32 mouse cellular contexts compared by ENCODE assay signal in genomic region chr12:55537742-55538141, GRCm38 (mm10). TPM values are rescaled to one million over a fixed set of nuclear protein-coding genes. Genes with fewer than 3 reads are reported as not detected.
DNase-seq lines count a peak whose midpoint lies in the region; ATAC-seq lines count a peak whose summit lies in the region.
"Had no signal": no experiment of that assay in that cellular context is flagged by ENCODE, and none has a peak within 500 bp of the region (broad histone marks: within the 10 kb centered on the region; RNA-seq: fewer than 3 reads in every experiment).

No protein-coding gene starts in this region.

- no peaks in the 10 kb centered on the region for H3K36me3 ChIP-seq in hindbrain, embryonic 12.5 days
- no peaks in the 10 kb centered on the region for H3K36me3 ChIP-seq in hindbrain, embryonic 13.5 days
- H3K36me3 ChIP-seq in neural tube, embryonic 13.5 days = no peaks in the 10 kb centered on the region
- no peaks in the 10 kb centered on the region for H3K36me3 ChIP-seq in neural tube, embryonic 15.5 days
- no peaks in the 10 kb centered on the region for H3K36me3 ChIP-seq in forebrain, embryonic 16.5 days (ENCODE audit: control insufficient read depth, insufficient read depth)
- H3K36me3 ChIP-seq: embryonic facial prominence, embryonic 13.5 days; limb, embryonic 10.5 days; limb, embryonic 15.5 days; liver, embryonic 13.5 days had no signal

- peak; percentile 24; the same call in 1 of the 2 replicates for ATAC-seq in hindbrain, embryonic 12.5 days (ENCODE audit: low FRiP score)
- no peak; the same call in 1 of the 2 replicates for ATAC-seq in hindbrain, embryonic 13.5 days (ENCODE audit: low FRiP score)
- peak; percentile 45; the same call in 1 of the 2 replicates for ATAC-seq in neural tube, embryonic 13.5 days (ENCODE audit: low read depth)
- ATAC-seq in neural tube, embryonic 15.5 days (ENCODE audit: low FRiP score) = no peak
- ATAC-seq in forebrain, embryonic 16.5 days = peak; percentile 25; the same call in 1 of the 2 replicates
- ATAC-seq: intestine, embryonic 16.5 days; lung, postnatal 0 days had no signal

- no peak overlapping the region for H3K27ac ChIP-seq in hindbrain, embryonic 12.5 days
- H3K27ac ChIP-seq in hindbrain, embryonic 13.5 days = no peak overlapping the region
- no peak overlapping the region for H3K27ac ChIP-seq in neural tube, embryonic 13.5 days (replicated peaks)
- no peak overlapping the region for H3K27ac ChIP-seq in neural tube, embryonic 15.5 days (replicated peaks)
- H3K27ac ChIP-seq in forebrain, embryonic 16.5 days (ENCODE audit: low read length) = no peak overlapping the region
- H3K27ac ChIP-seq: embryonic facial prominence, embryonic 13.5 days; limb, embryonic 10.5 days; limb, embryonic 15.5 days; liver, embryonic 13.5 days; stomach, postnatal 0 days had no signal

- H3K4me1 ChIP-seq in hindbrain, embryonic 12.5 days = peaks cover 6% of the 10 kb centered on the region; the same call in 1 of the 2 replicates
- peaks cover 13% of the 10 kb centered on the region for H3K4me1 ChIP-seq in hindbrain, embryonic 13.5 days (replicated peaks)
- peaks cover 27% of the 10 kb centered on the region for H3K4me1 ChIP-seq in neural tube, embryonic 13.5 days (replicated peaks)
- H3K4me1 ChIP-seq in neural tube, embryonic 15.5 days = peaks cover 15% of the 10 kb centered on the region
- H3K4me1 ChIP-seq in forebrain, embryonic 16.5 days (replicated peaks; ENCODE audit: control insufficient read depth, insufficient read depth, low read length) = peaks cover 16% of the 10 kb centered on the region
- H3K4me1 ChIP-seq: embryonic facial prominence, embryonic 13.5 days; limb, embryonic 10.5 days; limb, embryonic 15.5 days; liver, embryonic 13.5 days had no signal

- DNase-seq in T-cell, adult 2 months (ENCODE audit: low spot score) = no peak
- DNase-seq in Muller cell, postnatal 12 days (ENCODE audit: inconsistent ontology term) = no peak
- DNase-seq: adrenal gland, postnatal 14 days; B cell, adult 2 months; cerebellum, adult 11-12 months; cerebellum, adult 9-11 months; embryo, embryonic 11 days; gastrocnemius, postnatal 14 days; heart, postnatal 14 days; kidney, adult 8-10 months; kidney, postnatal 10 days; liver, embryonic 13.5 days; lung, adult 18-20 months; lung, postnatal 4 days; right cerebral cortex, postnatal 4 days; thymus, adult 18-20 months; thymus, postnatal 25 days had no signal

- H3K4me2 ChIP-seq in hindbrain, embryonic 12.5 days (replicated peaks) = no peak overlapping the region
- H3K4me2 ChIP-seq in hindbrain, embryonic 13.5 days = no peak overlapping the region
- no peak overlapping the region for H3K4me2 ChIP-seq in neural tube, embryonic 13.5 days
- H3K4me2 ChIP-seq in neural tube, embryonic 15.5 days = no peak overlapping the region
- no peak overlapping the region for H3K4me2 ChIP-seq in forebrain, embryonic 16.5 days (ENCODE audit: low read length)
- H3K4me2 ChIP-seq: embryonic facial prominence, embryonic 13.5 days; limb, embryonic 15.5 days; liver, embryonic 13.5 days had no signal

- 45% methylated on average over 7 of the region's 7 CpGs for WGBS in hindbrain, embryonic 12.5 days
- 30% methylated on average over 7 of the region's 7 CpGs for WGBS in hindbrain, embryonic 13.5 days
- 18% methylated on average over 7 of the region's 7 CpGs for WGBS in neural tube, embryonic 13.5 days
- WGBS in neural tube, embryonic 15.5 days = 20% methylated on average over 7 of the region's 7 CpGs
- 10% methylated on average over 7 of the region's 7 CpGs for WGBS in forebrain, embryonic 16.5 days

- no peak overlapping the region for H3K4me3 ChIP-seq in hindbrain, embryonic 12.5 days
- H3K4me3 ChIP-seq in hindbrain, embryonic 13.5 days = no peak overlapping the region
- H3K4me3 ChIP-seq in neural tube, embryonic 13.5 days = no peak overlapping the region
- no peak overlapping the region for H3K4me3 ChIP-seq in neural tube, embryonic 15.5 days (replicated peaks)
- H3K4me3 ChIP-seq in forebrain, embryonic 16.5 days (replicated peaks; ENCODE audit: low read length) = no peak overlapping the region
- H3K4me3 ChIP-seq: embryonic facial prominence, embryonic 13.5 days; erythroblast, embryonic 14.5 days; limb, embryonic 10.5 days; limb, embryonic 15.5 days; liver, embryonic 13.5 days; myocyte had no signal

- no peak overlapping the region for H3K9ac ChIP-seq in hindbrain, embryonic 12.5 days
- H3K9ac ChIP-seq in hindbrain, embryonic 13.5 days = no peak overlapping the region
- H3K9ac ChIP-seq in neural tube, embryonic 13.5 days = no peak overlapping the region
- H3K9ac ChIP-seq in neural tube, embryonic 15.5 days (replicated peaks) = no peak overlapping the region
- H3K9ac ChIP-seq in forebrain, embryonic 16.5 days (replicated peaks; ENCODE audit: low read depth, low read length) = no peak overlapping the region
- H3K9ac ChIP-seq: embryonic facial prominence, embryonic 13.5 days; limb, embryonic 15.5 days; liver, embryonic 13.5 days had no signal

- H3K27me3 ChIP-seq in hindbrain, embryonic 12.5 days = peaks cover 20% of the 10 kb centered on the region
- H3K27me3 ChIP-seq in hindbrain, embryonic 13.5 days = peaks cover 27% of the 10 kb centered on the region
- peaks cover 33% of the 10 kb centered on the region for H3K27me3 ChIP-seq in neural tube, embryonic 13.5 days
- peaks cover 13% of the 10 kb centered on the region for H3K27me3 ChIP-seq in neural tube, embryonic 15.5 days (replicated peaks)
- H3K27me3 ChIP-seq in forebrain, embryonic 16.5 days (replicated peaks; ENCODE audit: control insufficient read depth, insufficient read depth, low read length) = peaks cover 39% of the 10 kb centered on the region

- no peaks in the 10 kb centered on the region for H3K9me3 ChIP-seq in hindbrain, embryonic 12.5 days (replicated peaks)
- H3K9me3 ChIP-seq in hindbrain, embryonic 13.5 days = no peaks in the 10 kb centered on the region
- no peaks in the 10 kb centered on the region for H3K9me3 ChIP-seq in neural tube, embryonic 13.5 days
- H3K9me3 ChIP-seq in neural tube, embryonic 15.5 days (replicated peaks) = no peaks in the 10 kb centered on the region
- no peaks in the 10 kb centered on the region for H3K9me3 ChIP-seq in forebrain, embryonic 16.5 days (ENCODE audit: control insufficient read depth, low read length)
- H3K9me3 ChIP-seq: embryonic facial prominence, embryonic 13.5 days; limb, embryonic 10.5 days; limb, embryonic 15.5 days; liver, embryonic 13.5 days had no signal

RNA-seq across cellular contexts. Expression of gene Aldoart2, which starts 27.3 kb away (rescaled TPM):
- not detected in 2 replicates for polyA plus RNA-seq in hindbrain, embryonic 12.5 days (2016; fragmentation: Nextera tagmentation; extraction: Ambion mirVana)
- polyA plus RNA-seq in hindbrain, embryonic 13.5 days (2015; fragmentation: Nextera tagmentation; extraction: Ambion mirVana) = not detected in 2 replicates
- 0.15 TPM in 1 of 2 replicates, not detected in the other for polyA plus RNA-seq in neural tube, embryonic 13.5 days (2015; fragmentation: Nextera tagmentation; extraction: Ambion mirVana)
- polyA plus RNA-seq in neural tube, embryonic 15.5 days (2015; fragmentation: Nextera tagmentation; extraction: Ambion mirVana) = 0.09 and 0.14 TPM in 2 replicates
- not detected in 2 replicates for polyA plus RNA-seq in forebrain, embryonic 16.5 days (2015; fragmentation: Nextera tagmentation; extraction: Ambion mirVana)
- polyA plus RNA-seq: embryonic facial prominence, embryonic 13.5 days; intestine, embryonic 16.5 days; limb, embryonic 10.5 days; limb, embryonic 15.5 days; liver, embryonic 13.5 days; lung, postnatal 0 days; midbrain, embryonic 16.5 days; spleen, adult 2 months; stomach, postnatal 0 days had no signal

RNA-seq across cellular contexts. Expression of gene Nfkbia, which starts 45.3 kb away (rescaled TPM):
- polyA plus RNA-seq in hindbrain, embryonic 12.5 days (2016; fragmentation: Nextera tagmentation; extraction: Ambion mirVana) = 42.8 and 49.1 TPM in 2 replicates
- 55.3 and 60.7 TPM in 2 replicates for polyA plus RNA-seq in hindbrain, embryonic 13.5 days (2015; fragmentation: Nextera tagmentation; extraction: Ambion mirVana)
- polyA plus RNA-seq in neural tube, embryonic 13.5 days (2015; fragmentation: Nextera tagmentation; extraction: Ambion mirVana) = 51.4 and 53.3 TPM in 2 replicates
- 60.2 and 92.7 TPM in 2 replicates for polyA plus RNA-seq in neural tube, embryonic 15.5 days (2015; fragmentation: Nextera tagmentation; extraction: Ambion mirVana)
- 53.4 and 58.5 TPM in 2 replicates for polyA plus RNA-seq in forebrain, embryonic 16.5 days (2015; fragmentation: Nextera tagmentation; extraction: Ambion mirVana)

Comparison
In these comparisons a context has a peak if more than half of its experiments do, and no peak if none do; other contexts are left out.
1. ATAC-seq: peak in hindbrain, embryonic 12.5 days (single experiment), neural tube, embryonic 13.5 days (single experiment) and forebrain, embryonic 16.5 days (single experiment); none in hindbrain, embryonic 13.5 days (single experiment) and neural tube, embryonic 15.5 days (single experiment).